Mouse (Mus musculus): ENCODE results near the gene Vgll4. TPM values are rescaled to one million over a fixed set of nuclear protein-coding genes. Genes with fewer than 3 reads are reported as not detected.

Gene Vgll4
- polyA plus RNA-seq, 1 experiment, result 59.1 TPM

DNA sequence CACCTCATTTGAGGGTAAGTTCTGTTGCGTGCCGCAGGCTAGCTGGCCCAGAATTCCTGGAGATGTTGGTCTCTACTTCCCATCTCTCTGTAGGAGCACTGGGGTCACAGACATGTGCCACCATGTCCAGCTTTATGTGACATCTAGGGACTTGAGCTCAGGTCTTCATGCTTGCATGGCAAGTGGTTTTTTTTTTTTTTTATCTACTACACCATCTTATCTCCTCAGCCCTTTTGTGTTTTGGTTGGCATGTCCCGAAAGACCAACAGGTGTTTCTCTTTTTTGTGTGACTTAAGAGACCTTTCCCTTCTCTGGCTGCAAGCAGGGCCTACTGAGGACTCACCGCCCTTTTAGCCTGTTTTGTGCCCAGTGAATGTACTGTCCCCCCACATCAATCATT, 113.3 kb downstream of the Vgll4 start:
- Histone ChIP-seq H3K27ac (replicated peaks; ENCODE audit: low read depth, low read length) (no peak overlapping the region), H3K4me3 (ENCODE audit: insufficient read depth, low read depth, low read length) (no peak overlapping the region), H3K4me1 (ENCODE audit: control insufficient read depth, insufficient read depth, insufficient read length, low read length) (peaks cover 20% of the 10 kb centered on the region)

DNA sequence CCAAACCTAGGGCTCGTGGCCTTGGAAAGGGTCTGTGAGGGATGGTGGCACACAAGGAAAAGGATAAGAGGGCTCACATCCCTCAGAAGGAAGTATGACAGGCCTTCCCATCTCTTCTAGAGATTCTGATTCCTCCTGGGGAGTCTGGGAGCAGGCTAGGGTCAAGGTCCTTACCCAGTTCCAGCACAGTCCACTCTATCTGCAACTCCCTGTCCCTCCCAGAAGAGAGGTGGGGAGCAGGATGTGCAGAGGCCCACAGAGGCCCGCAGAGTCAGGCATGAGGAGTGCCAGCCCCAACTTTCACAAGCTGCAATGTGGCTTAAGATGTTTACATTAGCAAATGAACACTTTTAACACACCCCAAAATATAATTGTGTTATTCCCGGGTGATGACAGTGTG, 114.2 kb downstream of the Vgll4 start:
- Histone ChIP-seq H3K27ac (replicated peaks; ENCODE audit: low read depth, low read length) (0 out of 2 replicates have a peak overlapping the region, but pooled peaks have one; percentile 11), H3K4me3 (ENCODE audit: insufficient read depth, low read depth, low read length) (no peak overlapping the region), H3K4me1 (ENCODE audit: control insufficient read depth, insufficient read depth, insufficient read length, low read length) (peaks cover 18% of the 10 kb centered on the region)

DNA sequence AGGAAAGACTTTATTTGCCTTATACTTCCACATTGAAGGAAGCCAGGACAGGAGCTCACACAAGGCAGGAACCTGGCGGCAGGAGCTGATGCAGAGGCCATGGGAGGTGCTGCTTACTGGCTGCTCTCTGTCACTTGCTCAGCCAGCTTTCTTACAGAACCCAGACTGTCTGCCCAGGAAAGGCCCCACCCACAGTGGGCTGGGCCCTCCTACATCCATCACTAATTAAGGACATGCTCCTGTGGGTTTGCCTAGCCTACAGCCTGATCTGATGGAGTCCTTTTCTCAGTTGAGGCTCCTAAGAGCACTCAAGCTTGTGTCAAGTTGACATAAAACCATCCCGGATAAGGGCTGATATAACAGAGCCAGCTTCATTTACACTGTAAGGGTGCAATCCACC, 115.4 kb downstream of the Vgll4 start:
- Histone ChIP-seq H3K27ac (replicated peaks; ENCODE audit: low read depth, low read length) (no peak overlapping the region), H3K4me3 (ENCODE audit: insufficient read depth, low read depth, low read length) (no peak overlapping the region), H3K4me1 (ENCODE audit: control insufficient read depth, insufficient read depth, insufficient read length, low read length) (peaks cover 18% of the 10 kb centered on the region)

DNA sequence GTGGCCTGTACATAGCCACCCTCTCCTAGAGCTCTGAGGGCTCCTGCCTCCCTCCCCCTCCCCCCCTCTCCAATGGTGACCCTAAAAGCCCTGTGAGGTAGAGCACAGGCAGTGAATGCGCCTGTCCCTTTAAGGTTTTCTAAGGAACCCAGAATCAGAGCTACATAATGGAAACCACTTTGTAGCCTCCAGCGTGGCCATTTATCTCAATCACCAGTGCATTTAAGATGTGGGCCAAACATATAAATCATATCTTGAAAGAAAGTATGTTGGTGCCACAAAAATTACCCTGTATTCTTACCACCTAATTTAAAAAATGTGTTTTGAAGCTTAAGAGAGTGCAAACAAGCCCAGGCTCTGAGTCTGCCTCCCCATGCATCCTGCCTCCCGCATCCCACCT, 117.1 kb downstream of the Vgll4 start:
- H3K4me1 ChIP-seq (ENCODE audit: control insufficient read depth, insufficient read depth, insufficient read length, low read length), result peaks cover 10% of the 10 kb centered on the region
- H3K27ac ChIP-seq (replicated peaks; ENCODE audit: low read depth, low read length), result no peak overlapping the region
- H3K4me3 ChIP-seq (ENCODE audit: insufficient read depth, low read depth, low read length), result no peak overlapping the region

DNA sequence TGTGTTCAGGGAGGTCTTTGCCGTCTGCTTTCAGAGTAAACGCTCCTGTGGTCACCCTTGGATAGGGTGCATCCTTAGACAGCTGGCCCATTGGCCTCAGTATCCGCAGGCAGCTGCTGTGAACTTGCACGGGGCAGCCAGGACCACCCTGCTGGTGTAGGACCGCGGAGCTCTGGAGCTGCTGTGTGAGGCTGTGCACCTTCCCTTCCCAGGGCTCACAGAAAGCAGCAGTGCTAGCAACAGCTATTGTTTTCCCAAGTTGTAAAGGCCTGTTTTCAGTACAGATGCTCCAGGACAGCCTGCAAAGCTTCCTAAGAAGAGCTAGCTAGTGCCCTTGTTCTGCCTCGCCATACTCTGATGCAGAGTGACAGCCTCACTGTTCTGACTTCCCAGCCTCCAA, 118.1 kb downstream of the Vgll4 start:
- H3K27ac ChIP-seq (replicated peaks; ENCODE audit: low read depth, low read length), result no peak overlapping the region
- H3K4me3 ChIP-seq (ENCODE audit: insufficient read depth, low read depth, low read length), result no peak overlapping the region
- H3K4me1 ChIP-seq (ENCODE audit: control insufficient read depth, insufficient read depth, insufficient read length, low read length), result 0 out of 2 replicates have a peak, but pooled peaks cover 2% of the 10 kb centered on the region

DNA sequence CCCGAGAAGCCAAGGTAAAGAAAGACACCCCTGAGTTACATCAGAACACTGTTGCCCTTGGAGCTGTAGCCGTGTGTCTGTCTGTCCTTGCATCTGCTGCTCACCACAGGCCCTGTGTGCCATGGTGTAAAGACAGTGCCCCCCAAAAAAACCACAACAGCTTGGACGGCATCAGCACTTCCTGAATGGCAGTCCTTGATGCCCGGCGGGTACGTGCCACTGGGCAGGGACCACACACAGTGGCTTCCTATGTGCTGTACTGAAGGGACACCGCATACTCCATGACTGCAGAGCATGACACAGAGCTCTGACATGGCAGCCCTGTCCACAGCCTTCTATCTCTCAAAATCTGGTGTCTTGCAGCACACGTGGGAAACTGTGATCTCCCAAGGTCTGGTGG, 120.0 kb downstream of the Vgll4 start:
- H3K27ac ChIP-seq (replicated peaks; ENCODE audit: low read depth, low read length), result no peak overlapping the region
- H3K4me3 ChIP-seq (ENCODE audit: insufficient read depth, low read depth, low read length), result no peak overlapping the region
- H3K4me1 ChIP-seq (ENCODE audit: control insufficient read depth, insufficient read depth, insufficient read length, low read length), result 0 out of 2 replicates have a peak, but pooled peaks cover 2% of the 10 kb centered on the region

DNA sequence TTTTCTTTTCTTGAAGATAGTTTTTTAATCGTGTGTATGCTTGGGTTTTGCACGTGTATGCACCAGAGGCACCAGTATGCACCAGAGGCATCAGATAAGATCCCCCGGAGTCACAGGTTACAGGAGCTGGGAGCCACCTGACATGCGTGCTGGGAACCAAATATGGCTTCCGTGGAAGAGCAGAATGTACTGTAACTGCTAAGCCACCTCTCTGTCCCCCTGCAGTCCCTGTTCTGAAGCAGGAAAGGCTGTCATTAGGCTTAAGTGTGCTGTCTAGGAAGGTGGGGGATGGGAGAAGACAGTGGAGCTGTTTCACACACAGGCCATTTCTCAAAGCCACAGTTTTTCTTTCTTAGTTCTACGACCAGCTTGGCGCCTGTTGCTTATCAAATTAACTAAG, 121.0 kb downstream of the Vgll4 start:
- H3K27ac ChIP-seq (replicated peaks; ENCODE audit: low read depth, low read length), result no peak overlapping the region
- no peaks in the 10 kb centered on the region for H3K4me1 ChIP-seq (ENCODE audit: control insufficient read depth, insufficient read depth, insufficient read length, low read length)
- H3K4me3 ChIP-seq (ENCODE audit: insufficient read depth, low read depth, low read length), result no peak overlapping the region

DNA sequence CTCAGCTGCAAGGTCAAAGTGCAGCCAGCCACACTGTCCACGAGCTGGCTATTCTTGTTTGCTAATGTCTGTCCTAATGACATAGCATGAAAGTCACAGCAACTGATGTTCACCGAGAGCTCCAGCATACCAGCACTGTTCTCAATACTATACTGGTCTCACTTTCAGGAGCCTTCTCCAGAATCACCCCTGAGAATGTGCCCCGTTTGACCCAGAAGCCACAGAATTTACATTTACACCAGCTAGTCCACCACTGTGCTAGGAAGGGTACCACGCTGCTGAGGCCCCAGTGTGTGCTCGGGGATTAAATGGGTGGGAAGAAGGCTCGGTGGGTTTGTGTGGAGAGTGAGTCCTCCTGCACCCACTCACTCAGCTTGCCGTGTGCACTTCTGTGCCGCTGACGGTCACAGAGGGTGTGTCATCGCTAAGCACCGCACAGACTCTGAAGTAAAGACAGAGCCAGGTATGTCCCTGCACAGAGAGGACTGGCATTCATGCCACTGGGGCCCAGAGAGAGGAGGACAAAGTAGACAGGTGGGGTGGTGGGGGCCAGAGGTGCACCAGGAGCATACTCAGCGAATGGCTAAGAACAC, 122.1 kb downstream of the Vgll4 start:
- H3K27ac ChIP-seq (replicated peaks; ENCODE audit: low read depth, low read length), result no peak overlapping the region
- no peaks in the 10 kb centered on the region for H3K4me1 ChIP-seq (ENCODE audit: control insufficient read depth, insufficient read depth, insufficient read length, low read length)
- no peak overlapping the region for H3K4me3 ChIP-seq (ENCODE audit: insufficient read depth, low read depth, low read length)

DNA sequence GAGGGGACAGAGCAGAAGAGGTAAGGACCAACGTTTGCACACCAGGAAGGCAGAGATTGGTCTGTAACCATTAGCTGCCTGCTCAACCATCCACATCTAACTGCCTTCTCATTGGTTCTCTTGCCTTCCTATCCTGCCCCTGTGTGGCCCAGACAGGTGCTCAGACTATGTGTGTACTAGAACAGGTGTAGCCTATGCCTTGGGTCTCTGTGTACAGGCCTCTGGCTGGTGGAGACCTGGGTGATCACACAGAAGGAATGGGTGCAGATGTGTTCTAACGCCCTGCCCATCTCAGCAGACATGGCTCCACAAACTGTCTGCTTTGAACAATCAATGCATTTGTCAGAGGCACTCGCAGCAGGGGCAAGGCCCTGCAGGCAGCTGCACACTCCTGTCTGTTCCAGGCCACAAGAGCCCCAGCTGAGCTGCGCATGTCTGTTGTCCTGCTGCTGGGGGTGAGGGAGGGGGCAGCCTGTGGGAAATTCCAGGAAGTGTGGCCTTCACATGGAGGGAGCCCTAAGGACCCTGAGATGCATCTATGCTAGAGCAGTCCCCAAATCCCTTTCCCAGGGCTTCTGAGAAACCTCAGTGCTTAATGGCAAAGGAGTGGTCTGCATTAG, 123.5 kb downstream of the Vgll4 start:
- no peak overlapping the region for H3K4me3 ChIP-seq (ENCODE audit: insufficient read depth, low read depth, low read length)
- H3K27ac ChIP-seq (replicated peaks; ENCODE audit: low read depth, low read length), result no peak overlapping the region
- peaks cover 8% of the 10 kb centered on the region; the same call in 1 of the 2 replicates for H3K4me1 ChIP-seq (ENCODE audit: control insufficient read depth, insufficient read depth, insufficient read length, low read length)

DNA sequence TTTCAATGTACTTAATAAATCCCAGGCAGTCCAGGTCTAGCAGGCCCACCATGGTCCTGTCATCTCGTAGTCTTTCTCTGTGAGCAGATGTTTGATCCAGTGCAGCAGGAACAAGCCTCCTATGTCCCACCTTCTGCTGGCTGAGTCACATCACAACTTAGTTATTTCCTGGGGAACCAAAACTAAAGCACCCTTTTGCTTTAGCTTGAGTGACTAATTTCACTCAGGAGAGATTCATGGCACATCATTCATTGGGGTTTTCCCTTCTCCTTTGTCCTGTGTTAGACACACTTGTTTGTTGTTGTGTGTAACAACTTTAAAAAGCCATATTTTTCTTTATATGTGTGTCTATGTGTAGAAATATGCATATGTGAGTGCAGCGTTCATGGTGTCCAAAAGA, 126.9 kb downstream of the Vgll4 start:
- H3K4me3 ChIP-seq (ENCODE audit: insufficient read depth, low read depth, low read length), result no peak overlapping the region
- H3K4me1 ChIP-seq (ENCODE audit: control insufficient read depth, insufficient read depth, insufficient read length, low read length), result peaks cover 33% of the 10 kb centered on the region
- H3K27ac ChIP-seq (replicated peaks; ENCODE audit: low read depth, low read length), result no peak overlapping the region

DNA sequence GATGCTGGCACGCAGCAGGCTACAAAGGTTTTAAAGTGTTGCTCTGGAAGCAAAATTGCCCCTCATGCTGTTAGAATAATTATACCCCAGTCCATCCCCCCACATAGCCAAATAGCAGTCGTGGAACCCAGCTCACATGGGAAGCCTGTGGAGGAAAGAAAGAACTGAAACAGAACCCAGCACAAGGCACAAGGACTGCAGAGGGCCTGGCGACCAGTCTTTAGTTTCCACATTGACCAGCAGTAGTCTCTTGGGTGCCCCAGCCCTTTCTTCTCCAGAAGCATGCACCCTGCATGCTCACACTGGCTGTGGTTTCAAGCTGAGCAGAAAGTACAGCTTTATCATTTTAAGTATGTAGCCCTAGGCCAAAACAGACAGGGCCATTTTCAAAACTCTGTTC, 127.7 kb downstream of the Vgll4 start:
- H3K27ac ChIP-seq (replicated peaks; ENCODE audit: low read depth, low read length), result 0 out of 2 replicates have a peak overlapping the region, but pooled peaks have one; percentile 3
- peaks cover 33% of the 10 kb centered on the region for H3K4me1 ChIP-seq (ENCODE audit: control insufficient read depth, insufficient read depth, insufficient read length, low read length)
- no peak overlapping the region for H3K4me3 ChIP-seq (ENCODE audit: insufficient read depth, low read depth, low read length)

DNA sequence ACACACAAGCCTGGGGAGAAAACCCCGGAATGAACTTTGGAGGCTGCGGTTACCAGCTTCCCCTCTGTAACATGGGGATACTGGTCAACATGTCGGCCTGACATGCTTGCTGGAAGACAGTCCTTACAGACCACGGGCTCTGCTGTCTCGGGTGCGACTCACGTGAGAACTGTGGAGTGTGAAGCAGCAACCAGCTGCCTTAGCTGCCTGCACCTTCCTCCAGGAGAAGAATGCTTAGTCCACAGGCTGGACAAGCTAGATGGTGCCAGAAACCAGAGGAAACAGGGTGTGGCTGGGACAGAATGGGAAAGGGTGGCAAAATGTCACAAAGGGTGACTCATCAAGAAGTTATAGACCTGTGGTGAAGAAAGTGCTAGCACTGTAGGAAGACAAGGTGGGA, 129.8 kb downstream of the Vgll4 start:
- Histone ChIP-seq H3K4me3 (ENCODE audit: insufficient read depth, low read depth, low read length) (no peak overlapping the region), H3K27ac (replicated peaks; ENCODE audit: low read depth, low read length) (peak overlapping the region; percentile 46), H3K4me1 (ENCODE audit: control insufficient read depth, insufficient read depth, insufficient read length, low read length) (peaks cover 33% of the 10 kb centered on the region)

DNA sequence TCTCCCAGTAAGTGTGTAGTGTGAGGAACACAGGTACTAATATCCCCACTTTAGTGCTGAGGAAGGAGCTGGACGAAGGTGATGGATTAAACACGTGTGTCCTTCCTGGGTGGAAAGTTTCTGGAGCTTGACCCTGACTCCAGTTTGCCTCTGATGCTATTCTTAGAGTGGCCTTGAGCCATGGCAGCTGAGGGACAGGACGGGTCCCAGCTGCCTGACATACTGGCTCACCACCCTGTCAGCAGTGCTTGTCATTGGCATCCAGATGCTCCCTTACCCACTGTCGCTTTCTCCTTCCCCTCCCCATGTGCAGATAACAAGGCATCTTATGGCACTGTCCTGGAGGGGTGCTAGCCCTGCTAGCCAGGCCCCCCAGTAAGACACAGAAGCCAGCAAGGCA, 130.9 kb downstream of the Vgll4 start:
- peak overlapping the region; percentile 85 for H3K27ac ChIP-seq (replicated peaks; ENCODE audit: low read depth, low read length)
- H3K4me3 ChIP-seq (ENCODE audit: insufficient read depth, low read depth, low read length), result no peak overlapping the region
- H3K4me1 ChIP-seq (ENCODE audit: control insufficient read depth, insufficient read depth, insufficient read length, low read length), result peaks cover 33% of the 10 kb centered on the region

DNA sequence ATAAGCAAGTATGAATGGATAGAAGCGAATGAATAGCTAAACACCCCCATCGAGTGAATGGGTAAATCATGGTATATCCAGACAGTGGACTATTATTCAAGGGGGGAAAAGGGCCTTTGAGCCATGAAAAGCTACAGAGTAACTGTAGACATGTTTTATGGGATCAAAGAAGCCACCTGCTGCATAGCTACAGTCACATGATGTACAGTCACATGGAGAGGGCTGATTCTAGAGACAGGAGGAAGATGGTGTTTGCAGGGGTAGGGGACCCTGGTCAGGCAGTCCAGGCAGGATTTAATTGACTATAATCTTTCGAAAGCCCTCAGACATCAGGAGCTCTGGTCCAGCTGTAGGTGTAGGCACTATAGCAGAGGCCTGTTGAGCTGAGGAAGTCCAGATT, 133.4 kb downstream of the Vgll4 start:
- Histone ChIP-seq H3K4me1 (ENCODE audit: control insufficient read depth, insufficient read depth, insufficient read length, low read length) (peaks cover 26% of the 10 kb centered on the region), H3K27ac (replicated peaks; ENCODE audit: low read depth, low read length) (no peak overlapping the region), H3K4me3 (ENCODE audit: insufficient read depth, low read depth, low read length) (no peak overlapping the region)

DNA sequence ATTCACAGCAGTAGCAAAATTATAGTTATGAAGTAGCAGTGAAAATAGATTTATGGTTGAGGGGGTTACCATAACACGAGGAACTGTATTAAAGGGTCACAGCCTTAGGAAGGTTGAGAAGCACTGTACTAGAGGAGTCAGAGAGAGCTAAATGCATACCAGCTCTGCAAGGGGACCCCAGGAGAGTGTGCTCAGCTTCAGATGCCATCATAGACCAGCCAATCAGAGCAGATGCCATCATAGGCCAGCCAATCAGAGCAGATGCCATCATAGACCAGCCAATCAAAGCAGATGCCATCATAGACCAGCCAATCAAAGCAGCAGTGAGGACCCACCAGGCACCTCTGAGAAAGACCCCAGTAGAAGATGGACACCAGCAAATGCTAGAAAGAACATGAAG, 134.0 kb downstream of the Vgll4 start:
- Histone ChIP-seq H3K27ac (replicated peaks; ENCODE audit: low read depth, low read length) (no peak overlapping the region), H3K4me1 (ENCODE audit: control insufficient read depth, insufficient read depth, insufficient read length, low read length) (peaks cover 21% of the 10 kb centered on the region)

DNA sequence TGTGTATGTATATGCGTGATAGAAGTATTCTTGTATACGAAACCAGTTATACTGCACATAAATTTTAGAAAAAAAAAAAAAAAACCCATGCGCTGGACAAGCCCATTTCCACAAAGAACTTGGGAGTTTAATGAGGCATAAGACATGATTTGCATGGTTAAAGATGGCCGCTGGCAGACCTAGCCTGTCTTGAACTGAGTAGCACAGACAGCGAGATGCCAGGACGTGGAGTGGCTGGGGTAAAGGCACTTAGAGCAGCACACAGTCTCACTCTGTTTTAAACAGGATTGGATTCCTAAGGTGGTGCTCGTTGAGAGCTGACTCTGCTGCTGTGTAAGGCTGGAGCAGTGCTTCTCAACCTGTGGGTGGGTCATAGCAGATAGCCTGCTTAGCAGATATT, 134.4 kb downstream of the Vgll4 start:
- peaks cover 21% of the 10 kb centered on the region for H3K4me1 ChIP-seq (ENCODE audit: control insufficient read depth, insufficient read depth, insufficient read length, low read length)

More for the DNA sequence above, 134.0 kb downstream of the Vgll4 start:
- H3K4me3 ChIP-seq (ENCODE audit: insufficient read depth, low read depth, low read length), result no peak overlapping the region

More for the DNA sequence above, 134.4 kb downstream of the Vgll4 start:
- Histone ChIP-seq H3K27ac (replicated peaks; ENCODE audit: low read depth, low read length) (no peak overlapping the region), H3K4me3 (ENCODE audit: insufficient read depth, low read depth, low read length) (no peak overlapping the region)

Data from brown adipose tissue, adult 24 weeks (tissue).